Mouse (Mus musculus): ENCODE results near the gene Hs2st1. TPM values are rescaled to one million over a fixed set of nuclear protein-coding genes. Genes with fewer than 3 reads are reported as not detected.

Gene Hs2st1
- total and polyA plus RNA-seq, 3 experiments = 17.6 to 36.4 (median 29.7) TPM

GRCm38 (mm10) chr3:144597790-144598467, 27.9 kb upstream of the Hs2st1 start:
- H3K4me1 ChIP-seq (ENCODE audit: control insufficient read depth in 1 of 2, insufficient read depth in 2 of 2) = peaks cover 8 to 10% of the 10 kb centered on the region in 2 experiments; a peak in 3 of 4 replicates
- no peak for TF ChIP-seq USF1 (IDR thresholded peaks at IDR 0.05; ENCODE audit: low read depth, low read length)
- TF ChIP-seq SIN3A (IDR thresholded peaks at IDR 0.05; ENCODE audit: low read length) = no peak
- TF ChIP-seq ELF1 (IDR thresholded peaks at IDR 0.05; ENCODE audit: low read depth, low read length) = no peak
- TF ChIP-seq CHD2 (IDR thresholded peaks at IDR 0.05; ENCODE audit: low read length) = no peak
- no peak for TF ChIP-seq BHLHE40 (IDR thresholded peaks at IDR 0.05; ENCODE audit: low read depth, low read length)
- TF ChIP-seq MAFK (IDR thresholded peaks at IDR 0.05; ENCODE audit: insufficient replicate concordance, low read length) = 0 out of 2 replicates have a peak, but pooled peaks have one; percentile 5
- no peak for TF ChIP-seq MAZ (IDR thresholded peaks at IDR 0.05; ENCODE audit: low read depth, low read length)
- no peak overlapping the region for H3K4me2 ChIP-seq (ENCODE audit: insufficient read depth, low read depth, poor library complexity, severe bottlenecking)
- H3K9ac ChIP-seq (ENCODE audit: insufficient read depth, low read depth) = no peak overlapping the region
- H3K27ac ChIP-seq (ENCODE audit: insufficient read depth, low read depth) = no peak overlapping the region
- H3K36me3 ChIP-seq (replicated peaks in 1 of 2; ENCODE audit: control insufficient read depth in 1 of 2, insufficient read depth in 1 of 2, low read length in 1 of 2) = peaks cover 44 to 78% of the 10 kb centered on the region in 2 experiments
- H3K79me2 ChIP-seq (replicated peaks; ENCODE audit: control insufficient read depth, extremely low read depth, insufficient read depth, poor library complexity, severe bottlenecking) = peaks cover under 1% of the 10 kb centered on the region; the same call in 1 of the 2 replicates
- no peaks in the 10 kb centered on the region for H3K9me3 ChIP-seq (replicated peaks; ENCODE audit: low read length)
- no peaks in the 10 kb centered on the region for H3K27me3 ChIP-seq (replicated peaks)
- in situ Hi-C loops (cut with MboI; ENCODE audit: low pct_ligation_motif_present, low pct_unique_long_range_greater_than_20kb, low sequenced_read_pairs) = no loop called here
- dilution Hi-C loops (cut with MboI; ENCODE audit: extremely low pct_ligation_motif_present, extremely low pct_unique_long_range_greater_than_20kb, low sequenced_read_pairs) = no loop called here
- no peak for DNase-seq (ENCODE audit: extremely low read depth)
- no peak overlapping the region for H3K4me3 ChIP-seq (replicated peaks in 1 of 3; ENCODE audit: low read depth in 2 of 3, low read length in 2 of 3, poor library complexity in 1 of 3)

- in situ Hi-C loops (cut with MboI; ENCODE audit: low pct_ligation_motif_present, low pct_unique_long_range_greater_than_20kb, low sequenced_read_pairs) = no loop called here
- Histone ChIP-seq H3K9me3 (replicated peaks; ENCODE audit: low read length) (no peaks in the 10 kb centered on the region), H3K27ac (ENCODE audit: insufficient read depth, low read depth) (no peak overlapping the region), H3K9ac (ENCODE audit: insufficient read depth, low read depth) (no peak overlapping the region), H3K4me2 (ENCODE audit: insufficient read depth, low read depth, poor library complexity, severe bottlenecking) (no peak overlapping the region), H3K36me3 (replicated peaks in 1 of 2; ENCODE audit: control insufficient read depth in 1 of 2, insufficient read depth in 1 of 2, low read length in 1 of 2) (peaks cover 47 to 81% of the 10 kb centered on the region in 2 experiments), H3K4me1 (ENCODE audit: control insufficient read depth in 1 of 2, insufficient read depth in 2 of 2) (peaks cover 0 to 2% of the 10 kb centered on the region in 2 experiments; a peak in 1 of 4 replicates), H3K79me2 (replicated peaks; ENCODE audit: control insufficient read depth, extremely low read depth, insufficient read depth, poor library complexity, severe bottlenecking) (peaks cover 4% of the 10 kb centered on the region; the same call in 1 of the 2 replicates), H3K4me3 (replicated peaks in 1 of 3; ENCODE audit: low read depth in 2 of 3, low read length in 2 of 3, poor library complexity in 1 of 3) (no peak overlapping the region), H3K27me3 (replicated peaks) (no peaks in the 10 kb centered on the region)
- TF ChIP-seq ZNF384 (IDR thresholded peaks at IDR 0.05; ENCODE audit: low read depth, low read length) = no peak
- no peak for TF ChIP-seq NELFE (IDR thresholded peaks at IDR 0.05; ENCODE audit: low read depth, low read length)
- DNase-seq (ENCODE audit: extremely low read depth) = no peak
- dilution Hi-C loops (cut with MboI; ENCODE audit: extremely low pct_ligation_motif_present, extremely low pct_unique_long_range_greater_than_20kb, low sequenced_read_pairs) = no loop called here
Observed at GRCm38 (mm10) chr3:144597121-144597520, 27.1 kb upstream of the Hs2st1 start.

- H3K27ac ChIP-seq (ENCODE audit: insufficient read depth, low read depth) = no peak overlapping the region
- H3K27me3 ChIP-seq (replicated peaks) = no peaks in the 10 kb centered on the region
- TF ChIP-seq CHD1 (IDR thresholded peaks at IDR 0.05; ENCODE audit: low read depth, low read length) (0 out of 2 replicates have a peak, but pooled peaks have one; percentile 38), MXI1 (IDR thresholded peaks at IDR 0.05; ENCODE audit: low read depth, low read length) (no peak), POLR2A (IDR thresholded peaks at IDR 0.05; ENCODE audit: low read depth, low read length) (no peak)
- H3K79me2 ChIP-seq (replicated peaks; ENCODE audit: control insufficient read depth, extremely low read depth, insufficient read depth, poor library complexity, severe bottlenecking) = peaks cover 15% of the 10 kb centered on the region
- no peaks in the 10 kb centered on the region for H3K9me3 ChIP-seq (replicated peaks; ENCODE audit: low read length)
- no peak overlapping the region for H3K4me2 ChIP-seq (ENCODE audit: insufficient read depth, low read depth, poor library complexity, severe bottlenecking)
- H3K4me3 ChIP-seq (replicated peaks in 1 of 3; ENCODE audit: low read depth in 2 of 3, low read length in 2 of 3, poor library complexity in 1 of 3) = no peak overlapping the region
- DNase-seq (ENCODE audit: extremely low read depth) = no peak
- H3K9ac ChIP-seq (ENCODE audit: insufficient read depth, low read depth) = no peak overlapping the region
- peaks cover 0 to 5% of the 10 kb centered on the region in 2 experiments; a peak in 1 of 4 replicates for H3K4me1 ChIP-seq (ENCODE audit: control insufficient read depth in 1 of 2, insufficient read depth in 2 of 2)
- H3K36me3 ChIP-seq (replicated peaks in 1 of 2; ENCODE audit: control insufficient read depth in 1 of 2, insufficient read depth in 1 of 2, low read length in 1 of 2) = peaks cover 59 to 89% of the 10 kb centered on the region in 2 experiments
- dilution Hi-C loops (cut with MboI; ENCODE audit: extremely low pct_ligation_motif_present, extremely low pct_unique_long_range_greater_than_20kb, low sequenced_read_pairs) (no loop called here), in situ Hi-C loops (cut with MboI; ENCODE audit: low pct_ligation_motif_present, low pct_unique_long_range_greater_than_20kb, low sequenced_read_pairs) (no loop called here)
Observed at GRCm38 (mm10) chr3:144592992-144593785, 23.2 kb upstream of the Hs2st1 start.

Measured in CH12.LX (cell line).